Mouse (Mus musculus): ENCODE measurements around the gene Gnat3. TPM values are rescaled to one million over a fixed set of nuclear protein-coding genes. Genes with fewer than 3 reads are reported as not detected.

Gene Gnat3
- total RNA-seq, 2 experiments from 2014 or later, result 0.55 to 0.95 TPM

DNA sequence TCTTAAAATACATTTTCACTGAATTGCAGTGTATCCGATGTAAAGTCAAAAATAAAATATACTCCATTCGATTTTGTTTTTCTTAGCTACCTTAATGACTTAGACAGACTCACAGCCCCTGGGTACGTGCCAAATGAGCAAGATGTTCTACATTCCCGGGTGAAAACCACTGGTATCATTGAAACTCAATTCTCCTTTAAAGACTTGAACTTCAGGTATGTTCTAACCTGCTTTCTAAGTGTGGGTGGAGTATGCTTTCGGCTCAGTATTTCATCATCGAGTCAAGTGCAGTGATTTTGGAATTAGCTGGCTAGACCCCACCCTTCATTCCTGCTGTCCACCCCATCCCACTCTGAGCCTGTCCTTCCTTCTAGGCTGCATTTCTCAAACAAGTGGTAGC is 41.3 kb downstream of the Gnat3 start:
- no peak for DNase-seq (ENCODE audit: low spot score)
- intact Hi-C loops (cut with DNase I), result loop anchor here (10.0 kb wide), 1 partner anchor 189 kb away; no protein-coding TSS in a partner anchor

DNA sequence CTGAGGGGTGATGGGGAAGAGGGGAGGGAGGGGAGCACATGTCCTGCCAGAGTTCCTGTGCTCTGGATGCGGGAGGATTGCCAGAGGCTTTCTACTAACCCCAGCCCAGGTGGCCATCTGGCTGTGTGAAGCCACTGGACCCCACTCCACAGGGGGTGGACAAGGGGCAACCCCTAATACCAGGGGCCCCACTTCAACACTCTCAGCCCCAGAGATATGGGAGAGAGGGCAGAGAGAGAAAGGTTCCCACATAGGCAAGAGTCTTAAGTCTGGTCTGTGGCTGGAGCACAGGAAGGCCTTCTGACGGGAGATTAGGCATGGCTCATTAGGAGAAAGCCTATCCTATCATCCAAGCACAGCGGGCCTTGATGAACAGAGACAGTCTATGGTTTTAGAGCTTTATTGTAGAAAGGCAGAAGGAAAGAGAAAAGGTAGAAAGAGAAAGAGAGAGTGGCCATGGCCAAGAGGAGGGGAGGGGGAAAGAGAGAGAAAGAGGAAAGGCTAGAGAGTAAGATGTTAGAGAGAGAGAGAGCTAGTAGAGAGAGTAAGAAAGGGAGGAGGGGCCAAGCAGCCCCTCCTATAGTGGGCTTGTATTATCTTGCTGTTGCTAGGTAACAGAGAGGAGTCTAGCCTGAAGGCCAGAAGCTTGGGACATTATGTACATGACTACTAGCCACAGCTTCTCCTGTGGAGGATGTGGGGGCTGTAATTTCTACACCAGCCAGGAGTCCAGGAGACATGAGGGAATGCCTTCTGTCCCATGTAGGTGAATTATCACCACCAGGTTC is 42.7 kb downstream of the Gnat3 start:
- no peak for DNase-seq (ENCODE audit: low spot score)
- intact Hi-C loops (cut with DNase I), result loop anchor here (10.0 kb wide), 1 partner anchor 190 kb away; no protein-coding TSS in a partner anchor

DNA sequence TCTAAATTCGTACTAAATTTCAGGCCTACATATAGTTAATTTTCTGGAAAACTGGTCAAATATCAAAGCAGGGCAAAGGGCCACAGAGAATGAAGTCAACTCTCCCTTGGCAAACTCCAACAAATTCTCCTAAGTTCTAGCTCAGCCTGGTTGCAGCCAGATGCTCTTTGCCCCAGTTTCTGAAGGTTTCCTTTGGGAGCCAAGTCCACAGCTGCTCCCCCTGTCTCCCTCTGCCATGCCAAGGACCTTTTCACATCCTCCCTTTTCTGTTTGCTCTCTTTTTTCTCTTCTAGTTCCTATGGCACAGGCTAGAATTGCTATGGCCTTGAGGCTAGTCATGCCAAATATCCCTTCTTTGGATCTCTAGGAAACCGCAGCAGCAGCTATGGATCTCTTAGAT is 43.8 kb downstream of the Gnat3 start:
- intact Hi-C loops (cut with DNase I), result loop anchor here (10.0 kb wide), 1 partner anchor 191 kb away; no protein-coding TSS in a partner anchor

DNA sequence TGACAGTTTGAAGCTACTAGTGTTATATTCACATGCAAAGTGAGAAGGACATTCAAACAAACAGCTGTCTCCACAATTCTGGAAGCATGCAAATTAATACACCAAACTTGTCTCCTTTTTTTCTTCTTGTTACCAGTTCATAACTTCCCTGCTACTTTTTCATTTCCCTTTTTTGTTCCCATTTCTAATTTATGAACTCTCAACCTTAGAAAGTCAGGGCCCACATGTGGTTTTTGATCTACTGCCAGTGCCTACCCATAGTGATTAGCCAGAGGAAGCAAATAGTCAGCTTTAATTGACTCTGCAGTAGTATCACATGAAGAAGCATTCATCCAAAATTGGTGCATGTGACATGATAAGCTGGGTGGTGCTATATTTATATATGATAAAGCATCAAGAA is 44.7 kb downstream of the Gnat3 start:
- intact Hi-C loops (cut with DNase I), result loop anchor here (10.0 kb wide), 1 partner anchor 192 kb away; no protein-coding TSS in a partner anchor

More for the DNA sequence above, 43.8 kb downstream of the Gnat3 start:
- DNase-seq (ENCODE audit: low spot score), result peak; percentile 19

DNA sequence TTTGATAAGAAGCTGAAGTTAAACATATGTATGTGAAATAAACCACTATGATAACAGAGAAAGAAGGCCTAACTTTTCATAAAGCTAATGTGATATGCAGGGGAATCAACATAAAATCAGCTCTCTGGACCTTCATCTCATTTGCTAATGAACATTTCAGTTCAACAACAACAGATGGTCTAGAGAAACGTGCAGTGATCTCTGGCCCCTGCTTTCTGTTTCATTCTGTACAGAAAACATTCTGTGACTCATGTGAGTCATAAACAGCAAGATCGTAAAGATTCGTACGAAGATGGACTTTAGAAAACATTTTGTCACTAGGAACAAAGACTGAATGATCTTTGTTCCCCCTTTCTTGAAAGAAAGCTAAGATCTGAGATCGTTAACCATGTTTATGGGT is 48.0 kb downstream of the Gnat3 start:
- DNase-seq (ENCODE audit: low spot score), result no peak
- intact Hi-C loops (cut with DNase I), result no loop called here

More for the DNA sequence above, 44.7 kb downstream of the Gnat3 start:
- DNase-seq (ENCODE audit: low spot score), result no peak

DNA sequence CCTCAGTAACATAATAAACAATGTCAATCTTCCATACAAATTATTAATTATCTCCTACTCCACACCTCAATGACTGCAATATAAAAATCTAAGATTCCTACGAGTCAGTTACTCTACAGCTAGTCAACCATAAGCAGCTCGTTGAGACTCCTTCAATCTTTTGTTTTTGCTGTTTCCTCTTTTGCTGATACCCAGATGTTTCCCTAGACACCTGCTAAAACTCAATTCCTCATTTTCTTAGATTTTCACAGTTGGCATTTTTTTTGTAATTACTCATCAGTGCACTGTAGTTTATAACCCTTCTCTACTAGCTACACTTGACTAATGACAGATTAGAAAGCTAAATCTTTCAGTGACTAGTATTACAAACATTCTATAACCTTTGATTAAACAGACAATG is 50.8 kb downstream of the Gnat3 start:
- intact Hi-C loops (cut with DNase I), result no loop called here
- DNase-seq (ENCODE audit: low spot score), result no peak

DNA sequence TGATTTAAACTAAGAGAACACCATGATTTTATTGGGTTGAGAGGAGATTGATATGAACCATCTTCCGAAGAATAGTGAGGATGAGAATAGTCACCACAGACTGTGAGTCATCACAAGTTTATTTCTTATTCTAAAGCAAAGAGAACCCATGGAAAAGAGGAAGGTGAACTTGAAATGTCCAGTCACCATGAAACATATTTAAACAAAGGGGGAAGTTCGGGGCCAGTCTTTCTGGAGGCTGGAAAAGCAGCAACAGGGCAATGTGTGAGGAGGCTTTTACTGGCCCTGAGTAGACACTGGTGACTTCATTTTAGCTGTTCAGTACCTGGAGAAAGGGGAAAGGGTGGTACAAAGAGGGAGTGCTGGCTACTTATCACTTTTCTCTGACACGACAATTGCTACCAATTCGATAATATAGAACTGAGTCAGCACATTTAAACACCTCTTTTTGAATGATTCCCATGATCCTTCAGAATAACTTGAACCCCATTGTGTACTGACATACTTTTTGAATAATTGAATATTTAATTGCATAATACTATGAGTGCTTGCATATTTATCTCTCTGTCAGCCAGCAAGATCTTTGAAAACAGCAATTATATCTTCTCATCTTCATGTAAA is 52.0 kb downstream of the Gnat3 start:
- no peak for DNase-seq (ENCODE audit: low spot score)
- intact Hi-C loops (cut with DNase I), result no loop called here

DNA sequence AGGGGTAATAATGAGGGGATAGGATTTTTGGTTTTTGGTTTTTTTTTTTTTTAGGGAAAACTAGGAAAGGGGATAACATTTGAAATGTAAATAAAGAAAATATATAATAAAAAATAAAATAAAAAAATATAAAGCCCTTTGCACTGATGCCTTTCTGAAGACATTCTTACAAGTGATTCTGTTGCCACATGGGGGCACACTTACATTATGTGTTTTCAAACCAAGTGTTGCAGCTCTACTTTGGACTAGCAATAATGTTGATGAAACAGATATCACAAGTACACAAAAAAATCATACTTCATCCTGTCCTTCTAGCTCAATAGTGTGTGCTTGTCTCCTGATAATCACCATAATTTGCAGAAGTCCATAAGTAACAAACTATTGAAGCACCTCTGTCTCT is 61.0 kb downstream of the Gnat3 start:
- intact Hi-C loops (cut with DNase I), result loop anchor here (5.0 kb wide), 1 partner anchor 424 kb away; no protein-coding TSS in a partner anchor
- no peak for DNase-seq (ENCODE audit: low spot score)

DNA sequence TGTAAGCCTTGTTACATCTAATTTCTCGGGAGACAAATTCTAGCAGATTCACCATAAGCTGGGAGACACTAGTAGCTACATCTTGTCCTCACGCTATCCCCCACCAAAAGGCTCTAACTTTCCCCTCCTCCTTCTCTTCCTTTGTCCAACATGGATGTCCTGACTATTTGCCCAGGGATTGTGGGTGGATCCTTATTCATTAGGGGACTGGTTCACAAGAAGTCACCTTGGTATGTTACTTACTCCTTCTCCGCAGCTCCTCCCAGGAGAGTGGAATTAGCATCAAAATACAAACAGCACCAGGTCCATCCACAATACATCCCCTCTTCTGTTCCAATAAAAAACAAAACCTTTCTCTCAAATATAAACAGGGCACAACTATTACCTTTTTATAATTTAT is 65.2 kb downstream of the Gnat3 start:
- DNase-seq (ENCODE audit: low spot score), result no peak
- intact Hi-C loops (cut with DNase I), result no loop called here

DNA sequence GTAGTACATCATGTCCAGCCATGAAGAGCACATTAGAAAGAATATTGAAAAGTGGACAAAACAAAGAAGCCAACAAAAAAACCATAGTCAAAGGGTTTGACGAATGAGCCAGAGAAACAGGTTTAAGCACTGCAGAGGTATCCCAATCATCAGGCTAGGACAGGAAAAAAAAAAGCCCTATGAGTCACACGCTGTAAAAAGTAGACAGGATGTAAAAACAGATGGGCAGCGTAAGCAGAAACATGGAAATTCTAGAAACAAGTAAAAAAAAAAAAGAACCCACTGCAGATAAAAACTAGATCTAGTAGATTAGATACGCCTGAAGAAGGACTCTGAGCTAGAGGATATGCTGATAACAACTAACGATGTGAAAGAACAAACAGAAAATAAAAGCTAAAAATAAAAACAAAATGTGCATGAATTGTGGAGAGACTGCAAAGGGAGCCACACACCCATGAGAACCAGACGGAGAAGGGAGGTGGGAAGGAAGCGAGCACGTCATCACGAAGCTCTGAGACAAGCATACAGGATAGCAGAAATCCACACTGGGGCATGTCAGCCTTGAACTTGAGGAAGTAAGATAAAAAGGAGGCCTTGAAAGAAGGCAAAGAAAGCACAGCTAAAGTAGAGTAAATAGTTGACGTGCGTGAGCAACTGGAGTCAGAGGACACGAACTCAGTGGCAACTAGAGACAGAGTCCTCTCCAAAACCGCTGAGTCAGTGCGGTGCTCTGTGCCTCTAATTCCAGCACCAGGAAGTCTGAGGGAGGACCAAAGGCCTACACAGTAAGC is 73.7 kb downstream of the Gnat3 start:
- intact Hi-C loops (cut with DNase I), result loop anchor here (5.0 to 10.0 kb wide), 2 partner anchors 44 to 1101 kb away; no protein-coding TSS in a partner anchor
- DNase-seq (ENCODE audit: low spot score), result no peak

DNA sequence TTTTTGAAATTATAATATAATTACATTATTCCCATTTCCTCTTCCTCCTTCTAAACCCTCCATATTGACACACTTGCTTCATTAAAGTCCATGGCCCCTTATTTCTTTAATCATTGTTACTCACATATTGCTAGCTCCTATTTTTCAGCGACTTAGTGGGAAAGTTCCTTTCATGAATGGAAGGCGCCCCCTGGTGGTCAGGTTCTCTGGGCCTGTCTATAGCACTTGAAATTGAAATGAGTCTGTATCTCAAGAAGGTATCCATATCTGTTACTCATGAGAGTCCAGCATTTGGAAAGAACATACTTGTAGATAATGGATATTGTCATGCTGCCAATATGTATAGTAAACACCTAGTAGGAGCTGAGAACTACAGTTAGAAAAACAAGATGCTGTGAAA is 80.7 kb downstream of the Gnat3 start:
- DNase-seq (ENCODE audit: low spot score), result peak; percentile 10
- intact Hi-C loops (cut with DNase I), result loop anchor here (1.0 to 5.0 kb wide), 2 partner anchors 227 to 276 kb away; no protein-coding TSS in a partner anchor

DNA sequence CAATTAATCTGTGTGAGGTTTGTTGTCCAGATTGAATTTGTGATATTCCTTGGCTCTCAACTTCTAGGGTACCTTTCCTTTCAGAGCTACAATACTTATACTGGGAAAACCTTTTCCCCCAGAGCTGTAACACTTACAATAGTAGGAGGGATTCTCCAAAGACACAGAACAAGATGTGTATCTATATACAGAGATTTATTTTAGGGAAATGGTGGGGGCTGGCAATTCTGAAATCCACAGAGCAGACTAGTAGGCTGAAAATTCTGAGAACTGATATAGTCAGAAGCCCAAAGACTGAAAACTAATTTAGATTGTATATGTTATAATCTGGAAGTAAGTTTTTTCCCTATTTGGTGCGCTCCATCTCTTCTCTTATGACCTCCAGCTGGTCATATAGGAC is 86.5 kb downstream of the Gnat3 start:
- no peak for DNase-seq (ENCODE audit: low spot score)
- intact Hi-C loops (cut with DNase I), result no loop called here

DNA sequence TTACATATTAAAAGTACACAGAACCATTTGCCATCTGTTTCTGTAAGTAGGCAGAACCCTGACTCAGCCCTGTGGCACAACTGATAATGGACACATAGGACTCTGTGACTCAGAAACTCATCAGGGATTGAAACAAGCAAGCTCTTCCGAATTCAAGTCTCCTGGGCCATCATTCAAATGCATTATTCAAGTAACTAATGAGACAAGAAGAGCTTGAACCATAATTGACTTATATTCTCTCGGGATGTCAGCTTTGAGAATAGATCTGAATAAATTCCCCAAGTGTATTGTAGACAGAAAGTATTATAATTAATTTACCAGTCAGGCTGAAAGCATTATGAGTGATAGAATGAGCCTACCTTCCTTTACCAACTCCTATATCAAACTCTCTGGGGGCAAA is 93.0 kb downstream of the Gnat3 start:
- intact Hi-C loops (cut with DNase I), result no loop called here
- DNase-seq (ENCODE audit: low spot score), result no peak

Other genes with a start within 250 kb of the Gnat3 start
- gene Cd36, start 73.7 kb upstream of the Gnat3 start, total RNA-seq (2021), result 1,000 to 10,000 TPM; 1,501 to 1,670 TPM